Mouse (Mus musculus): Measurements from ENCODE around the gene Ints1. TPM values are rescaled to one million over a fixed set of nuclear protein-coding genes. Genes with fewer than 3 reads are reported as not detected.

Gene Ints1
- polyA plus RNA-seq, 1 experiment = 56.4 TPM

- no peak for TF ChIP-seq POLR2A (IDR thresholded peaks at IDR 0.05; ENCODE audit: borderline replicate concordance, extremely low read depth, low read depth, low read length)
- TF ChIP-seq CTCF (IDR thresholded peaks at IDR 0.05; ENCODE audit: insufficient read depth, low read length) = no peak
Measured at GRCm38 (mm10) chr5:139794938-139795337, 19.5 kb upstream of the Ints1 start.

GRCm38 (mm10) chr5:139794137-139794536 is 18.7 kb upstream of the Ints1 start:
- TF ChIP-seq CTCF (IDR thresholded peaks at IDR 0.05; ENCODE audit: insufficient read depth, low read length) (no peak), POLR2A (IDR thresholded peaks at IDR 0.05; ENCODE audit: borderline replicate concordance, extremely low read depth, low read depth, low read length) (no peak)
- Histone ChIP-seq H3K4me3 (replicated peaks; ENCODE audit: extremely low read depth, low read depth, low read length) (no peak overlapping the region), H3K4me1 (ENCODE audit: control insufficient read depth, insufficient read depth, low read length) (peaks cover 55% of the 10 kb centered on the region)
- WGBS = 49% methylated on average over 5 of the region's 5 CpGs
- no peak for DNase-seq

More at GRCm38 (mm10) chr5:139794938-139795337, 19.5 kb upstream of the Ints1 start:
- 19% methylated on average over 10 of the region's 10 CpGs for WGBS
- peak; percentile 31 for DNase-seq
- Histone ChIP-seq H3K4me3 (replicated peaks; ENCODE audit: extremely low read depth, low read depth, low read length) (peak overlapping the region; percentile 32), H3K4me1 (ENCODE audit: control insufficient read depth, insufficient read depth, low read length) (peaks cover 55% of the 10 kb centered on the region)

- peaks cover 53% of the 10 kb centered on the region for H3K4me1 ChIP-seq (ENCODE audit: control insufficient read depth, insufficient read depth, low read length)
- peak overlapping the region; percentile 60 for H3K4me3 ChIP-seq (replicated peaks; ENCODE audit: extremely low read depth, low read depth, low read length)
- DNase-seq = peak; percentile 63
- WGBS = 13% methylated on average over 11 of the region's 11 CpGs
- TF ChIP-seq CTCF (IDR thresholded peaks at IDR 0.05; ENCODE audit: insufficient read depth, low read length) (no peak), POLR2A (IDR thresholded peaks at IDR 0.05; ENCODE audit: borderline replicate concordance, extremely low read depth, low read depth, low read length) (no peak)
Measured at GRCm38 (mm10) chr5:139793338-139794089, 18.0 kb upstream of the Ints1 start.

- DNase-seq = no peak
- WGBS = 3% methylated on average over 3 of the region's 3 CpGs
- Histone ChIP-seq H3K4me3 (replicated peaks; ENCODE audit: extremely low read depth, low read depth, low read length) (peak overlapping the region; percentile 54), H3K4me1 (ENCODE audit: control insufficient read depth, insufficient read depth, low read length) (peaks cover 49% of the 10 kb centered on the region)
- TF ChIP-seq CTCF (IDR thresholded peaks at IDR 0.05; ENCODE audit: insufficient read depth, low read length) = no peak
- no peak for TF ChIP-seq POLR2A (IDR thresholded peaks at IDR 0.05; ENCODE audit: borderline replicate concordance, extremely low read depth, low read depth, low read length)
Measured at GRCm38 (mm10) chr5:139792966-139793337, 17.5 kb upstream of the Ints1 start.

GRCm38 (mm10) chr5:139792159-139792775 is 16.8 kb upstream of the Ints1 start:
- peak overlapping the region; percentile 92 for H3K4me3 ChIP-seq (replicated peaks; ENCODE audit: extremely low read depth, low read depth, low read length)
- peak; percentile 33 for DNase-seq
- WGBS = 4% methylated on average over 11 of the region's 11 CpGs
- TF ChIP-seq POLR2A (IDR thresholded peaks at IDR 0.05; ENCODE audit: borderline replicate concordance, extremely low read depth, low read depth, low read length) = no peak
- no peak for TF ChIP-seq CTCF (IDR thresholded peaks at IDR 0.05; ENCODE audit: insufficient read depth, low read length)
- peaks cover 42% of the 10 kb centered on the region for H3K4me1 ChIP-seq (ENCODE audit: control insufficient read depth, insufficient read depth, low read length)

GRCm38 (mm10) chr5:139791227-139792158 is 16.0 kb upstream of the Ints1 start, which contains the start of gene Mafk:
Gene Mafk, plus strand, starts transcription at chr5:139791513.
- TF ChIP-seq CTCF (IDR thresholded peaks at IDR 0.05; ENCODE audit: insufficient read depth, low read length) = no peak
- peak; percentile 96 for TF ChIP-seq POLR2A (IDR thresholded peaks at IDR 0.05; ENCODE audit: borderline replicate concordance, extremely low read depth, low read depth, low read length)
- Histone ChIP-seq H3K4me1 (ENCODE audit: control insufficient read depth, insufficient read depth, low read length) (peaks cover 37% of the 10 kb centered on the region), H3K4me3 (replicated peaks; ENCODE audit: extremely low read depth, low read depth, low read length) (peak within 1 kb of the TSS; percentile 92)
- DNase-seq = peak; percentile 99
- WGBS = 1% methylated on average over 92 of the region's 92 CpGs

- DNase-seq = no peak
- TF ChIP-seq POLR2A (IDR thresholded peaks at IDR 0.05; ENCODE audit: borderline replicate concordance, extremely low read depth, low read depth, low read length) = no peak
- TF ChIP-seq CTCF (IDR thresholded peaks at IDR 0.05; ENCODE audit: insufficient read depth, low read length) = no peak
- 62% methylated on average over 4 of the region's 4 CpGs for WGBS
- Histone ChIP-seq H3K4me3 (replicated peaks; ENCODE audit: extremely low read depth, low read depth, low read length) (no peak overlapping the region), H3K4me1 (ENCODE audit: control insufficient read depth, insufficient read depth, low read length) (peaks cover 18% of the 10 kb centered on the region)
Measured at GRCm38 (mm10) chr5:139789466-139789865, 14.0 kb upstream of the Ints1 start.

- TF ChIP-seq POLR2A (IDR thresholded peaks at IDR 0.05; ENCODE audit: borderline replicate concordance, extremely low read depth, low read depth, low read length) (no peak), CTCF (IDR thresholded peaks at IDR 0.05; ENCODE audit: insufficient read depth, low read length) (no peak)
- no peak overlapping the region for H3K4me3 ChIP-seq (replicated peaks; ENCODE audit: extremely low read depth, low read depth, low read length)
- no peak for DNase-seq
- H3K4me1 ChIP-seq (ENCODE audit: control insufficient read depth, insufficient read depth, low read length) = no peaks in the 10 kb centered on the region
- 68% methylated on average over 8 of the region's 8 CpGs for WGBS
Measured at GRCm38 (mm10) chr5:139781406-139781805, 5.9 kb upstream of the Ints1 start.

- Histone ChIP-seq H3K4me3 (replicated peaks; ENCODE audit: extremely low read depth, low read depth, low read length) (no peak overlapping the region), H3K4me1 (ENCODE audit: control insufficient read depth, insufficient read depth, low read length) (no peaks in the 10 kb centered on the region)
- 65% methylated on average over 5 of the region's 5 CpGs for WGBS
- TF ChIP-seq POLR2A (IDR thresholded peaks at IDR 0.05; ENCODE audit: borderline replicate concordance, extremely low read depth, low read depth, low read length) (no peak), CTCF (IDR thresholded peaks at IDR 0.05; ENCODE audit: insufficient read depth, low read length) (no peak)
- DNase-seq = no peak
Measured at GRCm38 (mm10) chr5:139776966-139777365, 1.5 kb upstream of the Ints1 start.

Data from lung, adult 2 months (tissue).